Mouse (Mus musculus): ENCODE data around the gene Sox1.

Sox1 gene

DNA sequence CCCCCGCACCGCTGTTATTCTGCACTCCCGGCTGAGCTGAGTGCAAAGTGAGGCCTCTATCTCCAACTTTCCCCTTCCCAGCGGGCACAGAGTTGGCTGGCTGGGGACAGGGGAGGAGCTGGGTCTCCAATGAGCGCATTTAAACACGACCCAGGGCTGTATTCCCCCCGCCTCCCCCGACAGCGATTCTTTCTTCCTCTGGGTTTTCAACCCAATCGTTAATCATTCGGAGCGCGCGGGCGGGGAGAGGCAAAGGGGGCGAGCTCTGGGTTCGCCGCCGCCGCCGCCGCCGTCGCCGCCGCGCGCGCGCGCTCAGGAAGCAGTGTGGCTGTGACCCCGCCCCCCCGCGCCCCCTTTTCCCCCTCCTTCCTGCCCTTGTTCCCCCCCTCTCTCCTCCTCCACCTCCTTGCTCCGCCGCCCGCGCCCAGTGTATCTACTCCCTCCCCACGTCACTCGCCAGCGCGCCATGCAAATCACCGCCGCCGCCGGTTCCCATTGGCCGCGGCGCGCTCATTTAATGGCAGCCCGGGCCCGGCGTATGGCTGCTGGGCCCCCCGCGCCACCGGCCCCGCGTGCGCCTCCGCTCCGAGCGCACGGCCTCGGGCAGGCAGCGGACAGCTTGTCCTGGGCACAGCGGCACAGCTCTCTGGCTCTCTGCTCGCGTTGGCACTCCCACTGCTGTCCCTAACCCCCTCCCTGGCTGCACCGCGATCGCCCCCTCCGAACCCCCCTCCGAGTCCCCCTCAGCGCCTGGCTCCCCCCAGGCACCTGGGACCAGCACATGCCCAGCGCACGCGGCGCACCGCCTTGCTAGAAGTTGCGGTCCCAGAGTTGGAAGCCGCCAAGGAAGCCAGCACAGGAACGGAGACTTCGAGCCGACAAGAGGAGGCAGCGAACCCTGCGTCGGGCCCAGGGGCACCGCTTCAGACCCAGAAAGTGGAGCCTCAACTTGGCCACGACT is at the start of gene Sox1:
Sox1 (plus strand) TSS at position 225 of the 961 bp plus-strand sequence.
- DNase-seq (ENCODE audit: low spot score) = peak; percentile 93

DNA sequence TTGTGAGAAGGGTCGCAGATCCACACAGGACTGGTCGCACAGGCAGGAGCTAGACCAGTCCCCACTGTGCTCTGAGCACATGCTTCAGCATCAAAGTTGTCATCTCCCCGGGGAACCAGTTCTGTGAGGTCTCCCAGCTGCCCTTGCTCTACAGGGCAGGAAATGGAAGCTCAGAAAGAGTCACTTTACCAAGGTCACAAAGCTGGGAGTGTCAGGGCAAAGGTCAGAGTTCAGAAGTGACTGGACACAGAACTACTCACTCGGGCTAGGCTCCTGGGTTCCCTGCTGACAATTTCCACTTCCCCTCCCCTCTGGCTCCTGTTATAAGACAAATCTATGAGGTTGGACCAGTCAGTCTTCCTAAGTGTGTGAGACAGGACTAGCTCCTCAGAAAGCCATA is 49.2 kb upstream of the Sox1 start:
- DNase-seq (ENCODE audit: low spot score) = peak; percentile 66

DNA sequence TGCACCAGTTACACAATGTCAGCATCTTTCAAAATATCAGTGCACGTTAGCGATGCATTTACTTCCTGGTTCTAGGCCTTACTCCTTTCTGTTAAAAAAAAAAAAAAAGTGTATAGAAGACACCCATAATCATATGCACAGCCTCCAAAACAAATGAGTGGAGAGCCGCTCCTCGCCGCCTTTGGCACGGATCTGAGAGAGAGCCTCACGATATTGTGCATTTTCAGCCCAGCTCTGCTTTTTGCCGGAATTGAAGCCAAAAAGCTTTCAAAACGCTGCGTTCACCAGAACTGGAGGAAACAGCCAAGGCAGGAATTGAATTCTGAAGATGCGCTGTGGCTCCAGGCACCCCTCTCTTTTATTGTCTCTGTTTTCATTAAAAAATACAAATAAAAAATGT is 48.2 kb upstream of the Sox1 start:
- DNase-seq (ENCODE audit: low spot score) = no peak

DNA sequence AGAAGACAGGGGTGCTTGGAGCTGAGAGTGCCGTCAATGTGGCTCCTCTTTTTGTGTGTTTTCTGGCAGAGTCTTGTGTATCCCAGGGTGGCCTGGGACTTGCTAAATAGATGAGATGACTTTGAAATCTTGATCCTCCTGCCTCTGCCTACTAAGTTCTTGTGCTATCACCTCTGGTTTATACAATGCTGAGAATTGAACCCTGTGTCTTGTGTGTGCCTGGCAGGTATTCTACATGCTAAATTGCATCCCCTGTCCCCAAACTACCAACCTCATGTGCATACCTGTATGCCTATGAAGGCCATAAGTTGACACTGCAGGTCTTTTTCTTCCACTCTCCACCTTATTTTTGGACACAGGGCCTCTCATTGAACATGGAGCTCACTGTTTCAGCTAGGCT is 46.8 kb upstream of the Sox1 start:
- no peak for DNase-seq (ENCODE audit: low spot score)

DNA sequence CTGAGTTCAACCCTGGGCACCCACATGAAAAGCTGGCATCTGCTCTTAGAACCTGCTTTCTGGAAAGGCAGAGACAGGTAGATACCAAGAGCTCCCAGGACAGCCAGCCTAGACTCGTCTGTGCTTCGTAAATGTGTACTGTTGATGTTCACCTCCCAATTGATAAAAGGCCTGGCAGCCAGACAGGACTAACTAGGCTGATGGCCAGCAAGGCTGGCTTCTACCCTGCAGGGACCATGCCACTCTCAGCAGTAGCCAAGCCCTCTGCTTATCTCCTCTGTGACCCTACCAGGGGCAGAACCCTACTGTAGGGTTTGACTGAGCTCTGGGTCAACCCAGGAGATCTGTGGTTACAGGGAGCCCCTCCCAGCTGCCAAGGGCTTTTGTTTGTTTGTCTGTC is 45.5 kb upstream of the Sox1 start:
- no peak for DNase-seq (ENCODE audit: low spot score)

DNA sequence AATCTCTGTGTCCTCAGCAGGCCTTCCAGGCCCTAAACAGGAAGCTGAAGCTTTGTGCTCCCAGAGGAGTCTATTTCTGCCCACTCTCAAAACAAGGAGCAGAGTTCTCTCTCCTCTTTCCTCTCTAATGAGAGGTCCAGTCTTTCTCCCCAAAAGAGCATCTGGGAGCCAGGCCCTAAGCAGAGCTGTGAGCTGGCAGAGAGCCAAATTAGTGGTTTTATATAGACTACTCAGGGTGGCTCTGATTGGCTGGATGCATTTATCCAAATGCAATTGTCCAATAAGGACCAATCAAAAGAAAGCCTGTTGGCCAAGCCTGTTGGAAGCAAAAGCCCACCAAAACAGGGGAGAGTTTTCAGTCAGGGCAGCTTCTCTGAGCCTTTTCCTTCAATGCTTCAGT is 44.0 kb upstream of the Sox1 start:
- no peak for DNase-seq (ENCODE audit: low spot score)

DNA sequence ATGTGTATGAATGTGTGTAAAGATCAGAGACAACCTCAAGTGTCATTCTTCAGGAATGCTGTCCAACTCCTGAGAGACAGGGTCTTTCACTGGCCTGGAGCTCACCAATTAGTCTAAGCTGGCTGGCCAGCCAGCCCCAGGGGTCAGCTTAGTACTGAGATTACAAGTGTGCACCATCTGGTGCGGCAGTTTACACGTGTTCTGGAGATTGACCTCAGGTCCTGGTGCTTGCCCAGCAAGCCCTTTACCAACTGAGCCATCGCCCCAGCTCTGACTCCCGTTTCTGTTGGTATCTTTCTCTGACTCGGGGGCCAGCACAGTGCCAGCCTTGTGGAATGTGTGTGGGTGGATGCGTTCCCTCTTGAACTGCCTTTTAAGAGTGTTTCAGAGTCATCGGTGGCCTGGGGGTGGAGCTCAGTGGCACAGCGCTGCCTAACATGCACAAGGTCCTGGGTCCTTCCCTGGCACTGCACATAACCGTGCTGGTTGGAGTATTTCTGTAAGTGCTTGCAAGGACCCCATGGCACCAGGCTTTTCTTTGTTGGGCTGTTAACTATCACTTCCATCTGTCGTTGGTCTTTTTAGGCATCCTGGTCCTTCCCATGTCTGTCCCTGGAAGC is 40.6 kb upstream of the Sox1 start:
- peak; percentile 42 for DNase-seq (ENCODE audit: low spot score)

DNA sequence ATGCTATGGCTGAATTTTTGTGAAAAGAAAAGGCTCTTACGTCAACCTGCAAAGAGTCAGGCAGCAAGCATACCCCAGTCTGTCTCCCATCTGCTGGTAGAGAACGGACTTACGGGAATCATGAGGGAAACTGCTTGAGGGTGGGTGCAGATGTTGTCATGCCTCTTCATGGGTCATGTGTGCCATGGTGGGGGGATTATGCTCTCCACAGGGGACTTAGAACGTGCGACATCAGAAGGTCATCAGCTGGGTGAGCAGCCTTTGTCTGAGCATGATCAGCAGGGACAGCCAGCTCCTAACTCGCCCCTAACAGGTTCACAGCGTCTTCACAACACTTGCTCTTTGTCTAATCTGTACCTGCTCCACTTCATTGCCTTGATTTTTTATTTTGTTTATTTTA is 26.9 kb upstream of the Sox1 start:
- no peak for DNase-seq (ENCODE audit: low spot score)

DNA sequence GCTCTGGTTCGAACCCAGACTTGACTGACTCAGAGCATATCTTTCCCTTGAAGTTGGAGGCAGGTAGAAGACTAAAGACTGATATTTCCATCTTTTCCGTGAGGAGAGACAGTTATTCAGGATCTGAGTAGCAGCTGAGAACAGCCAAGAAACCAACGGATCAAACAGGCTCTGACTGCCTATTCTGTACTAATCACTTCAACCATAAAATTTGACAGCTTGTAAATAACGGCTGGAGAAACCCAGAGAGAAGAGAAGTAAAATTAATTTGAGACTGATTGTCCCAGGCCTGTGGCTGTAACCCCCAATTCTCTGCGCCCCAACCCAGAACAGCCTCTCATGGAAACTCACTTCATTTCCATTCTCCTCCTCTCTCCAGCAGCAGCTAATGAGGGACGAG is 26.2 kb upstream of the Sox1 start:
- no peak for DNase-seq (ENCODE audit: low spot score)

DNA sequence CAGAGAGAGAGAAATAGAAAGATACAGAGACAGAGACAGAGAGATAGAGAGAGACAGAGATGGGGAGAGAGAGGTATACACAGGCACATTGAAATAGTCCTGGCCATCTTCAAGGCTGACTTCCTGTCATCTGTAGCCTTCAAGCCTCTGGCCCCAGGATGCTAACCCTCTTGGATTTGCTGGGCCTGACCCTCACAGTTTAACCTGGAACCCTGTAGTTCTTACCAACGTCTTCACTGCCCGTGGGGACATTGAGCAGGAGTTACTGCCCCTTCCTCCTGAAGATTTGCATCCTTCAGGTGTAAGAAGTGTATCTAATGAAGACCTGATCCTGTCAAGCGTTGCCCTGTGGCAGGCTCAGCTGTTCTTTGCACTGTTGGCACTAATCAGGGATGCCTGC is 14.0 kb upstream of the Sox1 start:
- DNase-seq (ENCODE audit: low spot score) = no peak

DNA sequence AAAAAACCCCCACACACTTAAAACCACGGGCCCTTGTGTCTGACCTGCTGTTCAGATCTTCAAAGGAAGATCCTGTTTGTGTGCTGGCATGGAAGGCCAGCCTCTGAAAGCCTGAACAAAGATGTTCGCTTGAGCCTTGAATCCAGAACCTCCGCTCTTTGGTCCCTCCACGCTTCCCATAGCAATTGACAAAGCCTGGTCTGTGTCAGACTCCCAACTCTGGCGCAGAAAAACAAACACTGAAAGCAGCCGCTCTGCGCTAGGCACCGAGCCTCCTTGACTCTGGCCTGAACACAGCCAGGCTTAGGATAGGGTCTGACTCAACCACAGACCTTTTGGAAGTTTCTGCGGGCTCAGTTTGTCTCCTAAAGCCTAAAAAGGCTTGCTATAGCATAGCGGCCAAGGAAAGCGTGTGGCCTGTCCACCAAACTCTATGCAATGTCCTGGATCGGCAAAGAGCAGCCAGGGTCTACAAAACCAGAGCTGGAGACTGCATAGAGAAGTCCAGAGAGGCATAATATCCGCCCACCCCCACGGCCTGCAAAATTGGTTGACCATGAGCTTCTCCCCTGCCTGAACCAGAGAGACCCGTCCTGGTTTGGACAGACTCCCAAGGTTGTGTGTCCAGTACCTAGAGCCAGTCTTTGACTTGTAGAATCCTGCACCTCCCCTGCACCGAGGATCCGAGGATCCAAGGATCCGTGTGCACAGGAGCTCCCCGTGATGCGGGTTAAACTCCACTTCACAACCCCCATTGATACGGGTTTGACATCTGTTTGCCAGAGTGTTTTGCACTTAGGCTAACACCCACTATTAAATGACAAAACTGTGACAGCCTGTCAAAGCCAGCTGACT is 12.2 kb upstream of the Sox1 start:
- DNase-seq (ENCODE audit: low spot score) = peak; percentile 45

DNA sequence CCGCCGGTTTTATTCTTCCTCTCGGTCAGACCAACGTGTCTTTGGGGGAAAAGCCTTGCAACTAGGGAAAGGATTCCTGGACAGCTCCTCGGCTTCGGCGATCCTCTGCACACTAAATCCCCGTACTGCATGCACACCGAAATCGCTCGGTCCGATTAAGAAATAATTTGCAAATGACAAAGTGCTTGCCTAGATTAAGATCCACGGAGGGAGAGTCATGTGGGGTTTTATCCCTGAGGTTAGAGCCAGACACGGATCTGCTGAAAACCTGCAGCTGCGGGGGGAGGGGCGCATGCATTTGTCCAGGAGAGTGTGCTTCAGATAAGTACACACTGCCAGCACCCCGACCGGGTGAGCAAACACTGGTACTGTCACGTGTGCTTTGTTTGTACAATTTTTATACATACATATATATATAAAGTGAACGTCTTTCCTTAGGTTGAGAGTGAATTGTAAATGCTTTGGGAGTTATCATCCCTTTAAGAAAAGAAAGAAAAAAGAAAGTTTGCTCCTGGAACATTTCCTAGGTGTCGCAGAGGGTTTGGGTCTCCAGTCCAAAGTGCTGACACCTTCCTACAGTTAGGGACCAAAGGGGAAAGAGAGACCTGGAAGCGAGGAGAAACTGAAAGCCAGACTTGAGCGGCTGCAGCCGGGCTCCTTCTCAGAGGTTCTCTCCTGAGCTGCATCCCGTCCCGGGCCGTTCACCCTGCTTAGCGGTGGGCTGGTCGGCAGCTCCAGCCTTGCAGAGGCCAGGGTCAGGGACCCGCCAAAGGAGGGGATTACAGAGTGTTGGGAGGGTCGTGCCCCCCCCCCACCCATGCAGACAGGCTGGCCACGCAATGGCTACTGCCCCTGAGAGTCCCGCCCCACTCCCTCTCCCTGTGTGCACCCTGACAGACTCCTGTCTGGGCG is 10.9 kb upstream of the Sox1 start:
- peak; percentile 59 for DNase-seq (ENCODE audit: low spot score)

DNA sequence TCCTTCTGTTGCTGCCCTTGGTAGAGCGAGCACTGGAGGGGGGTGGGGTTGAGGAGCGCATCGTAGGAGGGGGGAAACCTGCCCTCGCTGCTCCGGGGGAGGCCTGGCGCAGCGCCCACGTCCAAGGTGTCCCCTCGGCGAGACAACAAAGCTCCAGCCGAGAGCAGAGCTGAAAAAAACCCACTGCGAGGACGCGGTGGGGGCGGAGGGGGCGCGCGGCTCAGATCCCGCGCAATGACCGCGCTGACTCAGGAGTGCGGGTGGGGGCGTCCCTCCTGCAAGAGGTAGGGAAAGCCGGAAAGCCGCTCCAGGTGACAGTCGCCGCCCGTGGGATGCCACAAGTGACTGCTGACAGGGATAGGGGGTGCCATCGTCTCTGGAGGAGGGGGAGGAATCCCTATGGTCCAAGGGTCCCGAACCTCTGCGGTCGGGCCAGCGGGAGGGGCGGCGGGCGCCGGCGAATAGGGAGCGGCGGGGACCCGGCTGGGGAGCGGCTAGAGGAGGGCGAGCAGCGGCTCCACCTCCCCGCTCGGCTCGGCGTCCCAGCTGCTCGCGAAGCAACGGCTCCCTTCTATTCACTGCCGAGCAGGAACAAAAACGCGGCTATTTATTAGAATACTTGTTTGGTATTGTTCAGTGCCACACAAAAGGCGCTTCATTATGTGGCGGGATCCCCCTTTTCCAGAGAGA is 10.0 kb upstream of the Sox1 start:
- peak; percentile 61 for DNase-seq (ENCODE audit: low spot score)

DNA sequence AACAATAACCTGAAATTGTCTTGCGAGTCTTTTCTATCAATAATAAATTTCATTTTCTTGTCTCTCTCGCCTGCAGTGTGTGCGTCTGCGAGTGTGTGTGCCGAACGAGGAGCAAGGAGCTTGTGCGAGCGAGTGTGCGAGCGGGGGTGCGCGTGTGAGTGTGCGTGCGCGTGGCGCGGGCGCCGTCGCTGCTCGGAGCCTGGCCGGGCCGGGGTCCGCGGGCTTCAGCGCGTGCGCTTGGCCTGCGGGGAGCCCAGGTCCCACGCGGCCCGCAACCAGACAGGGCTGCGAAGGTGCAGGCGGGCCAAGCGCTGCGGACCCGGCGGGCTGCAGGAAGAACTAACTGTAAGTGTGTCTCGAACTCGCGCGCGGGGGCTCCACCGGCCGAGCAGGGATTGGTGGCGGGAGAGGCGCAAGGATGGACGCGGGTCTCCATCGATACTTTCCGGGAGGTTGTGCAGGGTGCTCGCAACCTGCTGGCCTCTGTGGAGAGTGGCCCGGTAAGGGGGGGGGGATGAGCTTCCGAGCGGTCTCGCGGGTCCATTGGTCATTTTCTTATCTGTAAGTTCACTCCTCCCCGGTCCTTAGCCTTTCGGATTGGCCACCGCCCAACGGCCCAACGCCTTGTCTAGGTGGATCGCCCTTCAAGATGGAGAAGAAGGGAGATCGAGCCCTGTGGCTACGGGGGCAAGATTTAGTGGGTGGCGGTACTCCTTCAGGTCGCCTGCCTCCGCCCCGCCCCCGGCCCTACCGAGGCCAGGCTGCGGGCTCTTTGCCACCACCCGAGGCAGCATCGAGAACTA is 9.2 kb upstream of the Sox1 start:
- peak; percentile 49 for DNase-seq (ENCODE audit: low spot score)

DNA sequence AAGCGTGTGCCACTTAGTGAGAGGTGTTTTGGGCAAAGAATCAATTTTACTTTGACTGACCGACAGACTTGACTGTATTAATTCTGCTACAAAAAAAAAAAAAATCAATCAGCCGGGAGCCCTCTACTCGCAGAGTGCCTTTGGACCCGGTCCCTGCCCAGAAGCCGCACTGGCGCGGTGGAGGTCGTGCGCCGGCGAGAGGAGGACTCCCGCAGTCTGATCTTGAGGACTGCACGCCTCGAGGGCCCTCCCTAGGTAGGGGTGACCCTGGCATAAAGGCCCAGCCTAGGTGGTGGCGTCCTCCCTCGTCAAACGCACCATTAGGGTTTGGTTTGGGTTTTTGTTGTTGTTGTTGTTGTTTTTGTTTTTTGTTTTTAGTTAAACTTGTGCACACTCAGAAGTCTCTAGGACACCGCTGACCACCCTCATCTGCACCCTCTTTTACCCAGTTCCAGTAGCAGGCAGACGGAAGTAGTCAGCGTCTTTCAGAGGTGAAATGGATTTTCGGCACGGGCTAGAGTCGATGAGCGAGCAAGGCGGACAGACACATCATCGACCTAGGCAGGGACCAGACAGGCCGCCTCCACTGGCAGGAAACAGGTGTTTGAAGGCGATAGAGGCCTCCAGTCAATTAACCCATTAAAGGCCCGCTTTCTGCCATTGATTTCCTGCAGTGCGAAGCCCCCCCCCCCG is 8.4 kb upstream of the Sox1 start:
- peak; percentile 64 for DNase-seq (ENCODE audit: low spot score)

DNA sequence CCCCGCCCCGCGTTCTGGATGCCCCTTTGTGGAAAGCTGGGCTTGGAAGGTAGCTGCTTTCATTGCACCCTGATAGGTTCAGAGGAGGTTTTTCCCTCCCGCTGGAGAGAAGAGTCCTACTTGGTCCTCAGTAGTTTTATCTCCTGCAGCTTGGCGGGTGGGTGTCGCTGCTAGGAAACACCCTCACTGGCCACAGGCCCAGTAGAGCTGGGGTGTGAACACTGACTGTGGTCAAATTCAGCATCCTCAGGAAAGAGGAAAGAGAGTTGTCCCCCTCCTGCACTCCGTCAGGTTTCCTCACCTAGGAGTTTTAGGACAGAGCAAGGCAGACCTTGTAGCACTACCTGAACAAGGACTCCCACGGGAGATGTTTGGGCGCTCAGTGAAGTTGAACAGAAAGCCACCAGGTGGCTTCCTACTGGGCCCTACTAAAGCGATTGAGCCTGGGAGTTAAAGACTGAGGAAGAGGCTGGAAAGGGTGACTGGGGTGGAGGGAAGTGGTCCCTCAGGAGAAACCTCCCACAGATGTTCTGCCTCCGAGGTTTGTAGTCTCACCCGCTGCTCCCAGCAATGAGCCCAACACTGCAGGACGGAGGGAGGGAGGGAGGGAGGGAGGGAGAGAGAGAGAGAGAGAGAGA is 7.8 kb upstream of the Sox1 start:
- no peak for DNase-seq (ENCODE audit: low spot score)

DNA sequence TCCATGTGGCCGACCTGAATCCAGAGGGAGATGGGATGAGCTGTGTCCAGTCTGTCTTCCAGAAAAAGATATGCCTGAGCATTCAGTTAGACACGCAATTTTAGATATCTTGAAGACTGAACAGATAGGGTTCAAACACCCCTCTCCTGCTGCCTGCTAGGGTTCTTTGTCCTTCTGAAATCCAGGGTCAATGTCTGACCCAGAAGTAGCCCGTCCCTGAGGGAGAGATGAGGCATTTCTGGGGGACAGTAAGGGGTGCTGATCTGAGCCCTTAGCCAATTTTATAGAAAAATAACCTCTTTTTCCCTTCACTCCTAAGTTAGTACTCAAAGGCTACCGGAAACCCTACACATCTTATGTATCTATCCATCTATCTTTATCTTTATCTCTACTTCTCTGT is 7.2 kb upstream of the Sox1 start:
- DNase-seq (ENCODE audit: low spot score) = no peak

DNA sequence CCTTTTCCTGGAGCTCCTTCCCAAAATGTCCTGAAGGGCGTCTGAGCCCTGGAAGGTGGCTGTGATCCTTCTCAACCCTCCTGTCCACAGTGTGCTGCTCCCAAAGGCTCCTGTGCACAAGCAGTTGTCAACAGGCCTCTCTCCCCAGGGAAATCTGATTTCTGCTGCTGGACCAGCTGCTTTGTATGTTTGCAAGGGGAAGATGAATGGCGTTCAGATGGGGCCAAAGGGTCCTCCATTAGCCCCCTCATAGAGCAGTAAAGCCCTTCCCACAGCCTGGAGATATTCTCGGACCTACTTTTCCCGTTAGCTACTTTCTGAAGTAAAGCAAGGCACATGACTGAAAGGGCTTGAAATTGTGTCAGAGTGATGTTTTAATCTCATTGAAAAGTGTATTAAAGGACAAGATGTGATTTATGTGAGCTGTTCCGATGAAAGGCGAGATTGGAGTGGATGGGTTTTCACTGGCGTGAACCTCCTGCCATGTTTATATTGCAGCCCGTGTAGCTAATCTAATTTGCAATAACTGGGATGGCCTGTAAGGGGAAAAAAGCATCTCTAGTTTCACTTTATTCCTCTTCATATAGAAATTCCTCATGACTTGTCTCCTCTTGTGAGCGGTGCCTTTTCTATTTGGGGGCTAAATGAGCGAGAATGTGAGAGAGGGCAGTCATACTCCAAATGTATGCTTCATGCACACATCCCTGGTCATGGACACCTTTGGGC is 6.5 kb upstream of the Sox1 start:
- DNase-seq (ENCODE audit: low spot score) = no peak

Measured in embryo, embryonic 10 days (tissue).